Mouse (Mus musculus): ENCODE measurements around the gene Tcl1b5. TPM values are rescaled to one million over a fixed set of nuclear protein-coding genes. Genes with fewer than 3 reads are reported as not detected.

Gene Tcl1b5
- polyA plus RNA-seq, 1 experiment from 2014 or later, result not detected

GRCm38 (mm10) chr12:105224621-105225320 lies 48.6 kb downstream of the Tcl1b5 start:
- H3K27me3 ChIP-seq (ENCODE audit: control insufficient read depth, insufficient read depth, low read length), result no peaks in the 10 kb centered on the region
- no peaks in the 10 kb centered on the region for H3K4me1 ChIP-seq (ENCODE audit: control insufficient read depth, insufficient read depth, low read length)
- H3K4me3 ChIP-seq (replicated peaks; ENCODE audit: low read depth, low read length), result no peak overlapping the region
- ATAC-seq (ENCODE audit: low FRiP score, low TSS enrichment) (no peak), DNase-seq (no peak)
- no peak overlapping the region for H3K27ac ChIP-seq (replicated peaks; ENCODE audit: low read depth, low read length)
- no peaks in the 10 kb centered on the region for H3K9me3 ChIP-seq (ENCODE audit: control insufficient read depth, low read length)
- 43% methylated on average over 16 of the region's 16 CpGs for WGBS
- no peak overlapping the region for H3K4me2 ChIP-seq (ENCODE audit: low read length)
- H3K36me3 ChIP-seq (ENCODE audit: control insufficient read depth, insufficient read depth, low read length), result no peaks in the 10 kb centered on the region
- H3K9ac ChIP-seq (replicated peaks; ENCODE audit: low read length), result no peak overlapping the region

Other genes starting within 250 kb of the Tcl1b5 start
- gene Syne3, start 166.5 kb upstream of the Tcl1b5 start, polyA plus RNA-seq (2014; fragmentation: Nextera tagmentation; extraction: Ambion mirVana), result 0.04 TPM in 1 of 2 replicates, not detected in the other
- gene Glrx5, start 143.7 kb upstream of the Tcl1b5 start, polyA plus RNA-seq (2014; fragmentation: Nextera tagmentation; extraction: Ambion mirVana), result 171 and 175 TPM in 2 replicates
- gene Tcl1b2, start 30.3 kb upstream of the Tcl1b5 start, polyA plus RNA-seq (2014; fragmentation: Nextera tagmentation; extraction: Ambion mirVana), result not detected in 2 replicates
- gene Tcl1b1, start 16.7 kb upstream of the Tcl1b5 start, polyA plus RNA-seq (2014; fragmentation: Nextera tagmentation; extraction: Ambion mirVana), result not detected in 2 replicates
- not detected in 2 replicates for gene Tcl1b3, start 14.7 kb downstream of the Tcl1b5 start, polyA plus RNA-seq (2014; fragmentation: Nextera tagmentation; extraction: Ambion mirVana)
- not detected in 2 replicates for gene Tcl1b4, start 25.6 kb downstream of the Tcl1b5 start, polyA plus RNA-seq (2014; fragmentation: Nextera tagmentation; extraction: Ambion mirVana)
- not detected in 2 replicates for gene Tcl1, start 46.4 kb downstream of the Tcl1b5 start, polyA plus RNA-seq (2014; fragmentation: Nextera tagmentation; extraction: Ambion mirVana)
- 15.5 and 20.0 TPM in 2 replicates for gene Tunar, start 157.5 kb downstream of the Tcl1b5 start, polyA plus RNA-seq (2014; fragmentation: Nextera tagmentation; extraction: Ambion mirVana)